Mouse (Mus musculus) G1E (cell line): ENCODE data around the gene Pknox2.

Source experiments
- CTCF ChIP-seq: IDR thresholded peaks from 2 replicates; pipeline ENCODE4 v1.5.1; 2012; ENCODE audit warnings: low read depth, low read length, inconsistent platforms, mixed read lengths
- GATA1 ChIP-seq: IDR thresholded peaks from 2 replicates; pipeline ENCODE4 v1.6.1; 2012; ENCODE audit warnings: borderline replicate concordance, low read length, inconsistent platforms, mixed read lengths

- TF ChIP-seq CTCF (no peak), GATA1 (no peak)
Observed at GRCm38 (mm10) chr9:37013565-37013964, 133.6 kb downstream of the Pknox2 start.
